Mouse (Mus musculus): ENCODE measurements around the gene Mgp.

DNA sequence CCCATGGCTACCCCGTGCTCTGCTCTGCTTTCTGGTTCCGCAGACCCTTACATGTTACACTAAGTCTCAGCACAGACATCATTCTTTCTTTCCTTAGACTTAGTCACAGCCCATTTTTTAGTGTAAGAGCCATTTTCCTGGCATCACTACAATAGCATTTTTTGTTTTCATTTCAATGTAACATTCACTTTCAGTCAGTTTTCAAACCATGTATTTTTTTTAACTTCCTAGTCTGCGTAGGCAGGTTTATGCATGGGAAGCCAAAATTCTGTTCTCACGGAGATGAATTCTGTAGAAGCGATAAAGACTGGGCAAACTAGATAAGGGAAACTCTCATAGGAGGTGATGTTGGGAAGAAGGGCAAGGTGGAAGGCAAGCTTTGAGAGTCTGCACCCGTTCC, 13.9 kb upstream of the Mgp start:
- TF ChIP-seq CTCF (IDR thresholded peaks at IDR 0.05; ENCODE audit: insufficient read depth, low read depth, low read length): no peak
- no peak for TF ChIP-seq POLR2A (IDR thresholded peaks at IDR 0.05; ENCODE audit: insufficient read depth, low read depth, low read length)
